Mouse (Mus musculus) B cell, adult 2 months (primary cell): ENCODE results near the gene Rad9a.

Experiments
- DNase-seq, 2 experiments: peaks; one replicate each; pipeline ENCODE4 v3.0.0; 2022

Rad9a gene

DNA sequence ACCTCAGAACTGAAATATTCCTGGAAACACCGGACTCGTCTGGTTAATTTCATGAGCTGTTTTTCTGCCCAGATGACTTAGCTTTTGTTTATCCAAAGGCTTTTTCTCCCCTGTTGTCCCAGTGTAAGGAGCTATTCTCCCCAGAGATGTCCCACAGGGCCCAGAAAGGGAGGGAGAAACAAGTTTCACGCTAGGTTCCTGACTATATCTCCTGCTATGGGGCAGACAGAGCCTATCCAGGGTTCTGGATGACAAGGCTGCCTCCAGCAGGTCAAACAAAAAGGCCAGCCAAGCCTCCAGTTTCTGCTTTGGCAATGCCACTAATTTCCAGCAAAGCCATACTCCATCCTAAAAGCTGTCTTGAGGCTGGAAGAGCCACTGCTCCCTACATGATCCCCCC is 16.4 kb upstream of the Rad9a start:
- DNase-seq: no peak

DNA sequence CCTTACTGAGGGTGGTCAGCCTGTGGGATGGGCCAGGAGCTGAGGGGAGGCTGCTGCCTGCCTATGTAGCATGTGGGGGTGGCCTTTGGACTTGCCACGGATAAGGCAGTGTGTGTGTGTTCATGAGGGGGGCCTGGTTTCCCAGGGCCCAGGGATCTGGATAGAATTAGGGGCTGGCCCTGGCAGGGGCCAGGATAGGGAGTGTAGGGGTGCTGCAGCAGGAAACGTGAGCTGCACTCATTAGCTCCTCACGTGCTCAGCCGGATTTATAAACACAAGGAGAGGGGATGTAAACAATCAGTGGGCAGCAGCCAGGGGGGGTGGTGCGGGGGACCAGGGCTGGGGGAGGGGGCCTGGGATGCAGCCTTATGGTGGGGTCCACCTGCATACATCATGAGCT is 15.7 kb upstream of the Rad9a start:
- no peak for DNase-seq

DNA sequence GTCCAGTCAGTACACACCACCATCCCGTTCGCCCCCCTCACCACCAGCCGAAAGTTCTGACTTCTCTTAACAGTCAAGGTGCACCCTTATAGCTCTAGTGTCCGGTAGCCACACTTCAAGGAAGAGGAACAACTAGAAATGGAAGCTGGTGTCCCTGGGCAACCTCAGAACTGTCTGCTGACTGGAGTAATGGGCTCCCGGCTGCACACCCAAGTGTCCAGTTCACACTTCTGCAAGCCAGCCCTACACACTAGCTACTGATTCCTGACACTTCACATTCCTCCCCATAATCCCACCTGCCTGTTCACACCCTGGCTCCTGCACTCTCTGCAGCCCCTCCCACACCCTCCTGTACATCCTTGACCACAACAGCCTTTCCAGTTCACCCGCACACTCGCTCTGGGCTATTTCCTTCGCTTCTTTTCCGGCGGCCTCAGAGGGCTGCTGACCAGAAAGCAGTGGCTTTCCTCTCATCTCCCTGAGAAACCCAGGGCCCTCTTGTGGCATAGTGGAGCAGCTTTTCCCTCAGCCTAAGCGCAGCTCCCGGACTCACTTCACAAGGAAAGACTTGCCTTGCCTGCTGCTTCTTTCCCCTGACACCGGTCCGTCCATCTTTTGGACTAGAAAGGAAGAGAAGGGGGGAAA is 14.7 kb upstream of the Rad9a start:
- DNase-seq: peak in 1 of 2 experiments; percentile 33

DNA sequence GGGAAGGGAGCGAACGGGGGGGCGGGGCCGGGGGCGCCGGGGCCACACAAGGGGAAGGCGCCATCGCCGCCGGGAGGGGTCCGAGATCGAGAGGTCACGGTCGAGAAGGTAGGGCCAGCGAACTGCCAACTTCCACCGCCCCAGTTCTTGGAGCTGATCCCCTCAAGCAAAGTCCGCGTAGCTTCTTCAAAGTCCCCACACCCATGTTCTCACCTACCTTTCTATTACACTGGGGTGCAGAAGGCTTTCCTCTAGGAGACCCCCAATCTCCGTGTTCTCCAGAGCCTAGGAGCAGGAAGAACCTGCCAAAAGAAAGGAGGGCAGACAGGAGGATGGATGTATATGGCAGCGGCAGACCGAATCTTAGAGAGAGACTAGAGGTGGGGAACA is 14.0 kb upstream of the Rad9a start:
- no peak for DNase-seq

DNA sequence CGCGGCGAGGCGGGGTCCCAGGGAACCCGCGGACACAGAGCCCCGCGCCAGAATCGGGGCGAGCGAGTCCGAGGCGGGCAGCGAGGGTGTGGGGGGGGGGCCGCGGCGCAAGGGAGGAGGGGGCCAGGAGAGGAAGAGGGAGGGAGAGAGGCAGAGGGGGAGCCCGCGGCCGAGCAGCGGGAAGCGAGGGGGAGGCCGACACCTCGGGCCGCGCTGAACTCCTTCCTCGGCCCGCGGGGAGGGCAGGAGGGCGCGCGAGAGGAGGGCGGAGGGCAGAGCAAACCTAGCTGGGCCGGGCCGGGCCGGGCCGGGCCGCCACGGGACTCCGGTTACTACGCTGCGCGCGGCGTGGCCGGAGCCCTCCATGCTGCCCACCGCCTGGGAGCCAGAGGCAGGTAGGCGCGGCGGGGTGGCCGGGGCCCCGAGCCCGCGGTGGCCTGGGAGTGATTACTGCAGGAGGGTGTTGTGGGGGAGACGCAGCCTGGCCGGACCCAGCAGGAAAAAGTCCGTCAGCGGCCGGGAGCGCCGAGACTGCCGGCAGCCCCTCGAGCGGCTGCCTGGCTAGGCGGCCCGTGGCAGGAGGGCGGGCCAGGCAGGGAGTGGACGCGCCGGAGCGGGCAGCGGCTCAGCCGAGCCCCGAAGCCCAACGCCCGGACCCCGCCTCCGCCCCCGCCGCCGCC is 13.4 kb upstream of the Rad9a start:
- DNase-seq: peak in 1 of 2 experiments; percentile 48

DNA sequence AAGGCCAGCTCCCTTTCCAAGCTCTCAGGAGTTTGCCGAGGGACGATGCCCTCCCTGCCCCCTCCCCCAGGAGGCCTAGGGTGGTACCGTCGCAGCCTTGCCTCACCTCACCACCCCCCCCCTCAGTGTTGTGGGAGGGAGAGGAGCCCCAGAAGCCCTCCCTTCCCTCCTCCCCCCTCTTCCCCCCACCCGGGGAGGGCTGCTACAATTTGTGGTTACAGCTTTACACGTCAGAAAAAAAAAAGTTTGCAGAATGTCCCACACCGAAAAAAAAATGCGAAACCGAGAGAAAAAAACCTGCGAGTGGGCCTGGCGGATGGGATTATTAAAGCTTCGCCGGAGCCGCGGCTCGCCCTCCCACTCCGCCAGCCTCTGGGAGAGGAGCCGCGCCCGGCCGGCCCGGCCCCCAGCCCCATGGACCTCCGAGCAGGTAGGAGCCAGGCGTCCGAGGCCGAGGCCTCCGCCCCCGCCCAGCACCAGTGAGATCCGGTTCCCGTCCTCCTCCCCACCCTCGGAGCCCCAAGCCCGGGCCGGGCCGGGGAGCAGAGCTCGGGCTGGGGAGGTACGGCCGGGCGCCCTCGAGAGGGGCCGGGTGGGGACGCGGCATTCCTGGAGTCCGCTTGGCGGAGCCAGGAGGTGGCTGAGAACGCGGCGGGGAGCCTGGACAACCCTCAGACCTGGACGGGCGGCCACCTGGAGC is 12.8 kb upstream of the Rad9a start, which contains the start of the genes Clcf1 and AC109138.7:
Clcf1 (plus strand) TSS at position 168 of the 700 bp plus-strand sequence.
AC109138.7 (plus strand) TSS at position 287 of the 700 bp plus-strand sequence.
- peak; percentile 83 to 86 for DNase-seq

DNA sequence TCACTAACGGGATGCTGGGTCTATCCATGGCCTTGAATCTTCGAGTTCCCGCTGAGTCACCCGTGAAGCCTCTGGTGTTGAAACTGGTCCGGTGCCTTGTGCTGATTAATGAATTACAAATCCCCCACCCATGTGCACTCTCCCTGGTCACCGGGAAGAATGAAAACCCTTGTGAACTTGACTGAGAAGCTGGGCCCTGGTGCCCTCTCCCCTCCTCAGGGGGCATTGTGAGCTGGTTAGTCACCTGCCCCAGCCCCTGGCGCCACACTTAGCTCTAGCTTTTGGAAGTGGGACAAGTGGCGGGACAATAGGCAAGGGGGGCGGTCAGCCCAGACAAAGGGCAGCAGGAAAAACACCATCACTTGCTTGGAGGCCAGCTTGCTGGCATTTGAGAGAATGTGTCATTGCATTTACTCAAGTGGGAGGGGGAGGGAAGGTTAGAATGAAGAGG is 12.1 kb upstream of the Rad9a start:
- DNase-seq: no peak

DNA sequence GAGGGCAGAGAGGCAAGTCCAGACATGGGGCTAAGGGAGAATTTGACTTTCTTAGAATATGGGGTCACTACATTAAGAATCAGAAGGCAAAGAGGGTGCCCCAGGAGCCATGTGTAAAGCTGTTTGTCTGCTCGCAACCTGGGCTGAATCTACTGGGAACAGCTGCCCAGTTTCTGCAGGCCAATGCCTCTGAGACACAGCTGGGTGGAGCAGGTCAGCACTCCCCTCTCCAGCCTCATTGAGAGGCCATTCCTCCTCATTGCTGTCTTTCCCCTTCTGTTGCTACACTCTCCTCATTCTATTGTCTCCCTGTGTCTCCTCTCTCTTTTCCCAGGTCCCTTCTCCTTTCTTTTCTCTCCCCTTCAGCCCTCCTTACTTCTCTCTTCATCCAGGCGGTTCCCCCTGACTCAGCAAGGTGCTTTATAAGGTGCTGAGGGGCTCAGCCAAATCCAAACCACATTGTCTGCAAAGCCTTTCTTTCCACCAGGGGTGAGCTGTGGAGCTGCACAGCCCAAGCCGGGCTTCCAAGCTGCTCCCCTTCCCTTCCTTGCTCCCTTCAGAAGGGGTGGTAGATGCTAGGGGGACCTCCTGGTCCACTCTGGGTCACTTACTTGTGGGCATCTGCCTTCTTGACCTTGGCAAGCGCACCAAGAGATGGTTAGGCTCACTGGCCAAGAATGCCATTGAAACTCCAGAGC is 10.6 kb upstream of the Rad9a start:
- DNase-seq: no peak

DNA sequence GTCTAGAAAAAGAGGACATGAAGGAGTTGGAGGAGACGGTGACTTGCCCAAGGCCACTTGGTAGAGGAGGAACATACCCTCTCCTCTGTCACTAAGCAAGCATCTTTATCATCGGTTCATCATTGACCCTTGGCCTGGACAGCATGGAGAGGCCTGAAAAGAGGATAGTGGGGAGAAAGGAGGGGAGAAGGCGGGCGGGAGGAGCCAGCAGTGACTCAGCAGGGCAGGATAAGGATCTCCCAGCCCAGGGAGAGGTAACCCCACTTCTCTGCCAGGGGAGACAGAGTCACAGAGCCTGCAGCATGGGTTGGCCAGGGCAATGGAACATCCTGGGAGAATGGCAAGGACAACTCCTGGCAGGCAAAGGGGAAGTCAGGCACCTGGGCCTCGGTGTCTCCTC is 7.1 kb upstream of the Rad9a start:
- DNase-seq: no peak

DNA sequence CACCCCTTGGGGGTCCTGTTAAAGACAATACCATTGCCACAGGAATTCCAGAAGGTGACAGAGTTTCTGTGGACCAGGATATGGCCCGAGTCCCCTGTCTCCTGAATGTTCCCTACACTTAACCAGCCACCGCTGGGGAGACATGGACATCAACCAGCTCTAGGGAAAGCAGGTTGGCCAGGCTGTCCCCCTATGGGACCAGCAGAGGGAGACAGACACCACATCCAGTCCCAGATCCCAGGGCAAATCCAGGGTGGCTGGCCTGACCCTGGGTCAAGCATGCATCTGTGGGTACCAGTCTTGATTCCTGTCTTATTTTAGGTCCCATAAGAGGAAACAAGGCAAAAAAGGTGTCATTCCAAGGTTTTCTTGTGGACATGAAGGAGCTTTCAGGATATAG is 5.5 kb upstream of the Rad9a start:
- DNase-seq: peak; percentile 75 to 76

DNA sequence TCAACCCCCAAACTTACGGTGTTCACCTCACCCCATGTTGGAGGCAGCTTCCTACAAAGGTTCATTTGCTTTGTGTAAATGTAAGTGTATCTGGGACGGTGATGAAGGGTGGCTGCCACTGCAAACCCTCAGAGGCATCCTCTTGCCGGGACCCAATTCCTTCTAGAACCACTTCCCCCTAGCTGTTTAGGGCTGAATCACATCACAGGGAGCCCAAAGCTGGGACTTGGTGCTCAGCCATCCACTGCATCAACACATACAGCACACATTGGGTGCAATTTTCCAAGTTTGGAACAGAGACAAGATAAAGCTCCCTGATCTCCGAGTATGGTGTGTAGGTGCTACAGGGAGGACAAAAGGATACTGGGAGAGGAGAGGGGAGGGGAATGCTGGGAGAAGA is 3.4 kb upstream of the Rad9a start:
- DNase-seq: peak in 1 of 2 experiments; percentile 29

DNA sequence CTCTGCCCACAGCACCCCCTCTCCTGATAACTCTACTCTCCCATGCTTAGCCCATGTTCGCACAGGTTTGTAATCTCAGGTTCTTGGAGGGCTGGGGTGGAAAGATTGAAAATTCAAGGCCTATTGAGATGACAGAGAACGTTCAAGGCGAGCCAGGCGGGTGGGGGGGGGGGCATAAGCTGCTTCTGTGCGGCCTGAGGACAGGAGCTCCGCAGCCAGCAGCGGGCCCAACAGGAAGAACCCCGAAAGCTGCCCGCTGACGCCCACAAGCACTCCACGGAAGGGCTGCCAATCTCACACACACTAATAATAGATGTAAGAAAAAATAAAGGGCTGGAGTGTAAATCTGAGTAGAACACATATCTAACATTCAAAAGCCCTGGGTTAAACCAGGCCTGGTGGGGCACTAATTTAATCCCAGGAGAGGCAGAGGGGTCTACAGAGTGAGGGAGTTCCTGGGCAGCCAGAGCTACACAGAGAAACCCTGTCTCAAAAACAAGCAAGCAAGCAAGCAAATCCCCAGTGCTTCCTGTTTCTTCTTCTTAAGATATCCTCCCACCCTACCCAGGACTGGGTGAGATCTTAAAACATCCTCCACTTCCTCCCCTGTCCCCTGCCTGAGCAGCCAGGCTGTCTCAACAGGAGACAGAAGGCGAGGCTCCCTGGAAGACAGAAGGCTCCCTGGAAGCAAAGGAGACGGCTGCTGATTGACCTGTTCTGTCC is 2.3 kb upstream of the Rad9a start:
- peak in 1 of 2 experiments; percentile 54 for DNase-seq

DNA sequence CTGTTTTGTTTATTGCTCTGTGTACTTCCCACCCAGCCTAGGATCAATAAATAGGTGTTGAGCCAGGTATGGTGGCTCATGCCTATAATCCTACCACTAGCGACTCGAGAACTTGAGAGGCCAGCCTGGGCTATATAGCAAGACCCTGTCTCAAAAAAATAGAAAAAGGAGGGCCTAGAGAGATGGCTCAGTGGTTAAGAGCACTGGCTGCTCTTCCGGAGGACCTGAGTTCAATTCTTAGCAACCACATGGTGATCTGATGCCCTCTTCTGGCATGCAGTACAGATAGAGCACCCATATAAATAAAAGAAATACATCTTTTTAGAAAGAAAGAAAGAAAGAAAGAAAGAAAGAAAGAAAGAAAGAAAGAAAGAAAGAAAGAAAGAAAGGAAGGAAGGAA is 1.7 kb upstream of the Rad9a start:
- peak in 1 of 2 experiments; percentile 55 for DNase-seq

DNA sequence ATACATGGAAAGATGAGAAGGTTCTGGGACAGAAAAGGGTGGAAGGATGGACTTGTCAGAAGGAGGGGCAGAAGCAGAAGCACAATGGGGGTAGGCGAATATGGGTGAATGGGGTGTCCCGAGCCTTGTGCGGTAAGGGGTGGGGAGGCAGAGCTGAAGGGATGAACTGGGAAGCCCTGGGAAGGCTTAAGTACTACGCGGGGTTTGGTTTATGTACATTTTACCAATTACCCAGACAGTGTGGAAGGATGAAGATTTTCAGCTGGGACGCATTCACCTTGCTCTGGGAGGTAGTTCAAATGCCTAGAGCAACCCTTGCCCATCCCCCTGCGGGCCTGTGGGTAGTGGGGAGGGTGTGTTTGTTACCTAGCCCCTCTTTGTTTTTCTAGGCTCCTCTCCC is 687 bp upstream of the Rad9a start:
- no peak for DNase-seq

DNA sequence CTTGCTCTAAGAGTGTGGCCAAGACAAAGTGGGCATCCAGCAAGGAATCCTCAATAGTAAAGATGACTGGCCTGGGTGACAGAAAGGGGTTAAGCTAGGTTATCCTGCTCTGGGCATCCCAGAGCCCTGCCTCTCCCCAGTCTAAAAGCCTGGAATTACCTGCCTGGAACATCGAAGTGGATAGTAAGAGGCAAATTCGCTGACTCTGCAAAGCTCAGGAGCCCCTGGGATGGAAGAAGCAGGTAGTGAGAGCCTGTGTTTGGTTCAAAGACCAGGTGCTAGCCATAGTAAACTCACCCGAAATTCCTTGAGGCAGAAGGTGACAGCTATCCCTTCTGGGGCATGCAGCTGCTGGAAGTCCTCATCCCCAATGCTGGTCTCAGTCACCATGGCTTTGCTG is 4.3 kb downstream of the Rad9a start:
- DNase-seq: no peak

DNA sequence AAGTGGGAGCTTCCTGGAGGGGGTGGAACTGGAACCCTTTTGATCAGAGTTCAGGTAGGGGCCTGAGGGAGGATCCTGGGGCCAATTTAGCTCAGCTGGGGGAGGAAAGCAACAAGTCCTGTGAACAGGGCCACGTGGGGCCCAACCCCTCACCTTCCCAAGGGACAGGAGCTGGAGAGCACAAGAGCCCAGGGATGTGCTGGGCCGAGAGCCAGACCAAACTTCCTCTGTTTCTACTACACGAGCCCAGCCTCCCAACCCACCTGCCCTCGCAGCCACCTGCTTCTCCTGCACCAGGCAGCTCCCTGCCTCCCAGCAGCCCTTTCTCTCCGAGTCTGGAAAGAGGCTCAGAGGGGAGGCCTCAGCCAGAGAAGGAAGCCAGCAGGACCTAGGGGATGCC is 4.9 kb downstream of the Rad9a start:
- no peak for DNase-seq

DNA sequence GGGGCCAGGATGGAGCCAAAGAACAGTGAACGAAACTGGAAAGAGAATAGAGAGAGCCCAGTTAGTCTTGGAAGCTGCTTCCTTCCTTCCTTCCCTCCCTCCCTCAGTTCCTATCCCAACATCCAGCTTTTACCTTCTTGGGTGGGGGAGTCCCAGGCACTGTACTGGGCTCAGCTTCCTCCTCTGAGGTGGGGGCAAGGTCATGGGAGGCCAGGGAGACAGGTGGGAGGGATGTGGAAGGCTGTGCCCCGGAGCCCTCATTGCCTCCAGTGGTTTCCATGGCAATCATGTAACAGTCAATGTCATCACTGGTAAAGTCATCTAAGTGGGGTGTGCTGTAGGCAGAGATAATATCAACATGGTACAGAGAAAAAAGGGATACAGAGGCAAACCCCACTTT is 5.4 kb downstream of the Rad9a start:
- no peak for DNase-seq

DNA sequence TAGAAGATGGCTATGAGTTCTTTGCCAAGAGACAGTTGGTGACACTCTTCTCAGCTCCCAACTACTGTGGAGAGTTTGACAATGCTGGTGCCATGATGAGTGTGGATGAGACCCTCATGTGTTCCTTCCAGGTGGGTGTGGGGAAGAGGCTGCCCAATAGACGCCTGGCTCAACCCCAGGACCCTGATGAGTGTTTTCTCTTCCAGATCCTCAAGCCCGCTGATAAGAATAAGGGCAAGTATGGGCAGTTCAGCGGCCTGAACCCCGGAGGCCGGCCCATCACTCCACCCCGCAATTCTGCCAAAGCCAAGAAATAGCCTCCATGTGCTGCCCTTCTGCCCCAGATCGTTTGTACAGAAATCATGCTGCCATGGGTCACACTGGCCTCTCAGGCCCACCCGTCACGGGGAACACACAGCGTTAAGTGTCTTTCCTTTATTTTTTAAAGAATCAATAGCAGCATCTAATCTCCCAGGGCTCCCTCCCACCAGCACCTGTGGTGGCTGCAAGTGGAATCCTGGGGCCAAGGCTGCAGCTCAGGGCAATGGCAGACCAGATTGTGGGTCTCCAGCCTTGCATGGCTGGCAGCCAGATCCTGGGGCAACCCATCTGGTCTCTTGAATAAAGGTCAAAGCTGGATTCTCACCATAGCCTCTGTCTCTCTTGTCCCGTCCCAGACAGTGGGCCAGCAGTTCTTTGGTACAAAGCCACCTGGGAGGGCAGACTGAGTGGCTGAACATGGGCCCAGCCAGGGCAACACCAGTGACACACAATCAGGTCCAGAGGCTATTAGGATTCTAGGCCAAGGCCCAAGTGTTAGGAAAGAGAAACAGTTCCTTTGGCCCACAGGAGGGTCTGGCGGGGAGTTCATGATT is 6.4 kb downstream of the Rad9a start:
- no peak for DNase-seq

DNA sequence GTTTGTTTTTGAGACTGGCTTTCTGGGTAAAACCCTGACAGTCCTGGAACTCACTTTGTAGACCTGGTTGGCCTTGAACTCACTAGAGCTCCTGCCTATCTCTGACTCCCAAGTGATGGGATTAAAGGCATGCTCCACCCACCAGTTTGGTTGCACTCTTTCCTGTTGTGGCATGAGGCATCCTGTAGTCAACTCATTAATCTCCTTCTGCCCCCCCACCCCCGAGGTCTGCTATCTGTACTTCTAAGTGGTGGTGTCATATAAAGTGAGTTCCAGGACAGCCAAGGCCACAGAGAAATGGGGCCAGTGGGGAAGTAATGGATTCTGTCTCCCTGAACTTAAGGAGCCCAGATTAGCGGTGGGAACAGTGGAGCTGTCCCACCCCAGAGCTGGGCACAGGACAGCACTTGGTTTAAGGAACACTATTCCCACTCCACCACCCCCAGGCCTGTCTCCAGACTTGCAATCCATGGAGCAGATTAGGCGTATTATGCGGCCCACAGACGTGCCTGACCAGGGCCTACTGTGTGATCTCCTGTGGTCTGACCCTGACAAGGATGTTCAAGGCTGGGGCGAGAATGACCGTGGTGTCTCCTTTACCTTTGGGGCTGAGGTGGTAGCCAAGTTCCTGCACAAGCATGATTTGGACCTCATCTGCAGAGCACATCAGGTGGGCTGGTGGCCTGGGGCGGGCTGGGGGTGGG is 7.3 kb downstream of the Rad9a start:
- no peak for DNase-seq

DNA sequence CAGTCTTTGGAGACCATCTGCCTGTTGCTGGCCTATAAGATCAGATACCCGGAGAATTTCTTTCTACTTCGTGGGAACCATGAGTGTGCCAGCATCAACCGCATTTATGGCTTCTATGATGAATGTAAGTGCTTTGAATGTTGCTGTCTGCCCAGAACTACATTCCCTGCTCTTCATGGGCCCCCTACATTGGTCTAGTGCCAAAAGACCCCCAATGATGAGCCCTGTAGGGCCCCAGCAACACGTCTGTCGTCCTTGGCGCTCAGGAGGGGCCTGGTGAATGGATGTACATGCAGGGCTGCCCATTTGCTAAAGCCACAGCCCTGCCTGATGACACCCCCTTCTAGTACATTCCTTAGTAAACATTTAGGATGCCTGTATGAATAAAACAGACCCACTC is 8.3 kb downstream of the Rad9a start:
- DNase-seq: no peak
